Mouse (Mus musculus): ENCODE measurements at regions not wholly inside any gene's neighbourhood (a gene's known extent, or its start where the extent isn't known, plus 50 kb on each side); places are given as distances from the start of the nearest gene placed in this dataset.

DNA sequence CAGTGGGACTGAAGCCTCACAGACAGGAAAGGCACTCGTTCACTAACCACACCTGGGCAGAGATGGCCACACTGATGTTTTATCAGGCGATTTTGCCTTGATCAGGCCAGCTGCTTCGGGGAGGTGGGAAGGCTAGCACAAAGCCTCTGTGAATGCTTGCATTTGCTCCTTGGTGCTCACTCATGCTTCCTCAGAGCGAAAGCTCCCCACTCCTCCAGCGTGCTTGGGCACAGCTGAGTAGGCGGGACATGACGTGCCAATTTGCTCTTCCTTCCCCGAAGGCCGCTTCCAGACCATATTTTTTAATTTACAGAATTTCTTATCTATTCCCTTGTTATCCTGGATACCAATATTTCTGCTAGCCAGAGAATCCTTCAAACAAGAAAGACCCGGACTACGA lies 172.8 kb upstream of the Gjb5 start:
- H3K27ac ChIP-seq (ENCODE audit: control insufficient read depth, insufficient read depth, low read depth, low read length, poor library complexity), result no peak overlapping the region
- no peak overlapping the region for H3K4me3 ChIP-seq (replicated peaks; ENCODE audit: control insufficient read depth, low read depth, low read length)
- TF ChIP-seq POLR2A (IDR thresholded peaks at IDR 0.05; ENCODE audit: borderline replicate concordance, control insufficient read depth, low read depth, low read length) (no peak), CTCF (IDR thresholded peaks at IDR 0.05; ENCODE audit: control insufficient read depth, insufficient read depth, low read length) (no peak)
- no peaks in the 10 kb centered on the region for H3K4me1 ChIP-seq (ENCODE audit: control insufficient read depth, insufficient read depth, low read length)
- WGBS, result 80% methylated on average over 11 of the region's 11 CpGs

DNA sequence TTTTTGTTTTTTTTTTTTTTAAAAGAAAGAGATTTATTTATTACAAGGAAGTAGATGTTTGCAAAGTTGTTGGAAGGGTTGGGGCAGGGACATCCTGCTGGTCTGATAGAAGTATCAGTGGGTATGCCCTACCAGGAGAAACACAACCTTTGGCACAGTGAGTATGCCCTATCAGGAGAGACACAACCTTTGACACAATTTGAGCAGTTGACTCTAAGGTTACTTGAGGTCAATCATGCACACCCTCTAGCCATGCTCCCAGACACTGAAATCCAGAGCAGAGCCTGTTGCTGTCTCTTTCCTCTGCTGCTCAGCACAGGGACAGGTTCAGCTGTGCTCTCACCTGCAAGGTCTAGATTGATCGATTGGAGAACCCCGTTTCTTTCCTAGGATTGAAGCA lies 164.2 kb upstream of the Gjb5 start:
- Histone ChIP-seq H3K4me3 (replicated peaks; ENCODE audit: control insufficient read depth, low read depth, low read length) (no peak overlapping the region), H3K27ac (ENCODE audit: control insufficient read depth, insufficient read depth, low read depth, low read length, poor library complexity) (no peak overlapping the region), H3K4me1 (ENCODE audit: control insufficient read depth, insufficient read depth, low read length) (no peaks in the 10 kb centered on the region)
- 90% methylated on average over 2 of the region's 2 CpGs for WGBS
- TF ChIP-seq POLR2A (IDR thresholded peaks at IDR 0.05; ENCODE audit: borderline replicate concordance, control insufficient read depth, low read depth, low read length), result no peak
- no peak for TF ChIP-seq CTCF (IDR thresholded peaks at IDR 0.05; ENCODE audit: control insufficient read depth, insufficient read depth, low read length)

DNA sequence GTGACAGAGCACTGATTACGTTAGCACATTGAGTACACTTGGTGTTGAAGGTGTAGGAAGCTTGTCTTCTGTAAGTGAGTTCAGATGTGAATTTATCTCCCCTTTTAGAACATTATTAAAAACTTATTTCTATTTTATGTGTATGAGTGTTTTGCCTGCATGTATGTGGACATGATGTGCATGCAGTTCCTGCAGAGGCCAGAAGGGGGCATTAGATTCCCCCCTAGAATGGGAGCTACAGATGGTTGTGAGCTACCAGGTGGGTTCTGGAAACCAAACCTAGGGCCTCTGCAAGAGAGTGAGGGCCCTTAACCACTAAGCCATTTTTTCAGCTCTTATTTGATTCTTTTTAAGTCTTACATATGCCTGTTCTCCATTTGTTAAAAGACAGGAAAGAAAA lies 160.0 kb upstream of the Gjb5 start:
- Histone ChIP-seq H3K4me3 (replicated peaks; ENCODE audit: control insufficient read depth, low read depth, low read length) (no peak overlapping the region), H3K27ac (ENCODE audit: control insufficient read depth, insufficient read depth, low read depth, low read length, poor library complexity) (no peak overlapping the region), H3K4me1 (ENCODE audit: control insufficient read depth, insufficient read depth, low read length) (no peaks in the 10 kb centered on the region)
- no peak for TF ChIP-seq POLR2A (IDR thresholded peaks at IDR 0.05; ENCODE audit: borderline replicate concordance, control insufficient read depth, low read depth, low read length)
- TF ChIP-seq CTCF (IDR thresholded peaks at IDR 0.05; ENCODE audit: control insufficient read depth, insufficient read depth, low read length), result no peak
- WGBS, result 79% methylated on average over 1 of the region's 1 CpGs

DNA sequence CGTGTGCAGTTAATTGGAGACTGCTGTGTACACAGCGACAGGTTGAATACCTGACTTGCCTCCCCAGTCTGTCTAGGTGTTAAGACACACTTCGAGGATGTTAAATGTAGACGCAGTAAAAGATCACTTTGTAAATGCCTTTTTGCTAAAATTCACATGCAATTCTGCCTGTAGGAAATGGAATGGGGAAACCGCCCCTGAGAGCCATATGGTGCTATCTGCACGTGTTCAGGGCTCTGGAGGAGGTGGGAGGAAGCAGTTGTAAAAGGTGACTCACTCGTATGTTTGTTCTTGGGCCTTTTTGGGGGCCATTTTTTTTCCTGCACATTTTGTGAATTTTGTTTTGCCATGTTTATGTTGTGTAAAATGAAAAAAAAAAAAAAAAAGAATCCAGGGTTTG lies 159.6 kb upstream of the Gjb5 start:
- TF ChIP-seq CTCF (IDR thresholded peaks at IDR 0.05; ENCODE audit: control insufficient read depth, insufficient read depth, low read length), result no peak
- no peak for TF ChIP-seq POLR2A (IDR thresholded peaks at IDR 0.05; ENCODE audit: borderline replicate concordance, control insufficient read depth, low read depth, low read length)
- 66% methylated on average over 7 of the region's 7 CpGs for WGBS
- no peak overlapping the region for H3K4me3 ChIP-seq (replicated peaks; ENCODE audit: control insufficient read depth, low read depth, low read length)
- no peak overlapping the region for H3K27ac ChIP-seq (ENCODE audit: control insufficient read depth, insufficient read depth, low read depth, low read length, poor library complexity)
- no peaks in the 10 kb centered on the region for H3K4me1 ChIP-seq (ENCODE audit: control insufficient read depth, insufficient read depth, low read length)

DNA sequence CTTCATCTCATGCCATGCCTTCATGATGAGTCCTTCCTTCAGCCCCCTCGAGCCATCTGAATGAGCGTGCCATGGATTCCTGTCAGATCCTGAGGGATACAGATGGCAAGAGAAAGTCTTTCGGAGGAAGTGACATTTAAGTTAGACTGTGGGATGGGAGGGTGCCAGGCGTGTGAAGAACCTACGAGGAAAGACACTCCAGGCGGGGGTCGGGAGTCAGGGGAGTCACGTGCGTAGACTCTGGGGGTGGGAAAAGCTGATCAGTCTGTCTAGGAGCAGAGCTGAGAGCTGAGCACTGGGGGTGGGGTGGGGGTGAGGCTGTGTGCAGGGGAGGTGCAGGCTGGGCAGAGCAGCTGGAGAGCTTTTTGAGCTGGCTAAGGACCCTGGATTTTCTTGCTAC lies 152.0 kb upstream of the Gjb5 start:
- Histone ChIP-seq H3K4me3 (replicated peaks; ENCODE audit: control insufficient read depth, low read depth, low read length) (no peak overlapping the region), H3K4me1 (ENCODE audit: control insufficient read depth, insufficient read depth, low read length) (no peaks in the 10 kb centered on the region), H3K27ac (ENCODE audit: control insufficient read depth, insufficient read depth, low read depth, low read length, poor library complexity) (no peak overlapping the region)
- 76% methylated on average over 9 of the region's 9 CpGs for WGBS
- TF ChIP-seq CTCF (IDR thresholded peaks at IDR 0.05; ENCODE audit: control insufficient read depth, insufficient read depth, low read length), result no peak
- no peak for TF ChIP-seq POLR2A (IDR thresholded peaks at IDR 0.05; ENCODE audit: borderline replicate concordance, control insufficient read depth, low read depth, low read length)

DNA sequence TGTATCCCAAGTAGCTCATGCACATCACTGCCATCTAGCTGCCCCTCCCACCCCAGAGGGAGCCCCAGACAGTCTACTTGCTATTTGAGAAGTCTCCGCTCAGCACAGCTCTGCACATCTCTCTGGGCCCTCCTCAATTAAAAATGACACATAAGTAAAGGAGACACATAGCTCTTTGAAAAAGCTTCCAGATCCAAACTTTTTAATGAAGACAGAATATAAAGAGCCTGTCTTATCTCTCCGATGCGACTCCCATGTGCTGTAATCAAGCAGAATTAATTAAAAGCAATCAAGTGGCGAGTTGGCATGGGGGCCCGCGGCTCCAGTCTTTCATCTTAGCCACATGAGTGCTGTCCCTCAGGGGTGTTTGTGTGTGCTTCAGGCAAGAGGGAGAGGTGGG lies 144.6 kb upstream of the Gjb5 start:
- Histone ChIP-seq H3K27ac (ENCODE audit: control insufficient read depth, insufficient read depth, low read depth, low read length, poor library complexity) (no peak overlapping the region), H3K4me1 (ENCODE audit: control insufficient read depth, insufficient read depth, low read length) (no peaks in the 10 kb centered on the region), H3K4me3 (replicated peaks; ENCODE audit: control insufficient read depth, low read depth, low read length) (no peak overlapping the region)
- TF ChIP-seq POLR2A (IDR thresholded peaks at IDR 0.05; ENCODE audit: borderline replicate concordance, control insufficient read depth, low read depth, low read length) (no peak), CTCF (IDR thresholded peaks at IDR 0.05; ENCODE audit: control insufficient read depth, insufficient read depth, low read length) (no peak)
- 86% methylated on average over 6 of the region's 6 CpGs for WGBS

DNA sequence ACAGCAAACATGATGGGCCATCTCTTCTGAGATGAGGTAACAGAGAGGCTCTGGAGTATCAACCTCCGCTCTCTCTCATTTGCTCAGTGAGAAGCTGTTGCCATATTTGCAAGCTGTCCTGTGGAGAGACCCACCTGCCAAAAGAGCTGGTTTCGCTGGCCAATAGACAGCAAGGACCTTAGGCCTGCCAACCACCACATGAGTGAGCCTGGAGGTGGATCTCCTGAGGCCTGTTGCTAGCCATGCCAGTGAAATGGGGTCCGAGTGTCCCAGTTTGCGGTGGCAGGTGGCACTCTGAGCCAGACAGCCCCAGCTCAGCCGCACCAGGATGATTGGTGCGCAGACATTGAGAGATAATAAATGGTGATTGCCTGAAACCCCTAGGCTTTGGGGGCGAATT lies 143.9 kb upstream of the Gjb5 start:
- no peak overlapping the region for H3K27ac ChIP-seq (ENCODE audit: control insufficient read depth, insufficient read depth, low read depth, low read length, poor library complexity)
- TF ChIP-seq CTCF (IDR thresholded peaks at IDR 0.05; ENCODE audit: control insufficient read depth, insufficient read depth, low read length) (no peak), POLR2A (IDR thresholded peaks at IDR 0.05; ENCODE audit: borderline replicate concordance, control insufficient read depth, low read depth, low read length) (no peak)
- H3K4me1 ChIP-seq (ENCODE audit: control insufficient read depth, insufficient read depth, low read length), result no peaks in the 10 kb centered on the region
- no peak overlapping the region for H3K4me3 ChIP-seq (replicated peaks; ENCODE audit: control insufficient read depth, low read depth, low read length)
- 80% methylated on average over 7 of the region's 7 CpGs for WGBS

DNA sequence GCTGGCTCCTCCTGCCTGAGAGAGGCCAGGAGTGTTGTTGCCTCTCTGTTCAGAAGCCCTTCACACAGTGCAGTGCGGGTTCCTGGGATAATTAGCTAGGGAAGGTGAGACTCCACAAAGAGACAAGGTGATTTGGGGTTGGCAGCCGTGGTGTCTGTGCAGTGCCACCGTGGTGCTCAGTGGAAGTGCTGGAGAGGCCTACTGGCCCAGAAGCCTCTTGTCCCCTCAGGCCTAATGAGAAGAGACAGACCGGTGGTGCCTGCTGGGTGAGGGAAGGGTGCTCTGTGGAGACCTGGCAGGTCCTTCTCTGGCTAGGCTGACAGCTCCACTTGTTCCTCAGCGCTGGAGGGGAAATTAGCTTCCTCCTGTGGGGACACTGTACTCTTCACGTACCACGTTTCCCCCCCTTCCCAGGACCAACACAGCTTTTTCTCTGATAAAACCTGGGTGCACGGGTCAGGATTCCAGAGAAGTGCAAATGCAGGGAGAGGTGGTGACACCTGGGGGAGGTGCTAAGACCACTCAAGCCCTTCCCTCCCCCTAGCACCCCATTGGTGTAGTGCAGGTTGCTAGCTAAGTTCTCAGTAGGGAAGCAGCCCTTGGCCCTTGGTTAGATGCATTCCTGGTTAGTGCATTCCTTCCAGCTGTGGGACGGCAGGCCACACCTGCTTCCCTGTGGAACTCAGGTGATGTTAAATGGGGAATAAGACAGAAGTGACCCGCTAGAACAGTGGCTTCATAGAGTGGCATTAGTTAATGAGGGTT lies 129.2 kb upstream of the Gjb5 start:
- H3K4me1 ChIP-seq (ENCODE audit: control insufficient read depth, insufficient read depth, low read length), result no peaks in the 10 kb centered on the region
- TF ChIP-seq POLR2A (IDR thresholded peaks at IDR 0.05; ENCODE audit: borderline replicate concordance, control insufficient read depth, low read depth, low read length), result no peak
- TF ChIP-seq CTCF (IDR thresholded peaks at IDR 0.05; ENCODE audit: control insufficient read depth, insufficient read depth, low read length), result no peak
- WGBS, result 32% methylated on average over 10 of the region's 10 CpGs
- no peak overlapping the region for H3K27ac ChIP-seq (ENCODE audit: control insufficient read depth, insufficient read depth, low read depth, low read length, poor library complexity)
- no peak overlapping the region for H3K4me3 ChIP-seq (replicated peaks; ENCODE audit: control insufficient read depth, low read depth, low read length)

DNA sequence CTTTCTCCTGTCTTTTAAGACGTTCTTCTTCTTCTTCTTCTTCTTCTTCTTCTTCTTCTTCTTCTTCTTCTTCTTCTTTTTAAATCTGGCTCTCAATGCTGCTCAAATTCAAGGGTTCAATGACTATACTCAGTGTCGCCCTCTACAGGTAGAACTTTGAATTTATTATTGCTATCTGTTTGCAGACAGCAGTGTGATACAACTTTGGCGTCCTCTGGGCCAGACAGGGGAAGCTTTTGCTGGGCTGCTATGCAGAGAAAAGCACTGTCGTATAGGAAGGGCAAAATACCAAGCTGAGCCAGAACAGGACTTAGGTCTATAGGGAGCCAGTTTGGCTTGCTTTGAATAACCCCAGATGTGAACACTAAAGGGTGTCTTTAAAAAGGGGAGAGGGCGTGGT lies 127.3 kb upstream of the Gjb5 start:
- H3K4me3 ChIP-seq (replicated peaks; ENCODE audit: control insufficient read depth, low read depth, low read length), result no peak overlapping the region
- WGBS, result 73% methylated on average over 5 of the region's 5 CpGs
- no peak overlapping the region for H3K27ac ChIP-seq (ENCODE audit: control insufficient read depth, insufficient read depth, low read depth, low read length, poor library complexity)
- no peak for TF ChIP-seq POLR2A (IDR thresholded peaks at IDR 0.05; ENCODE audit: borderline replicate concordance, control insufficient read depth, low read depth, low read length)
- TF ChIP-seq CTCF (IDR thresholded peaks at IDR 0.05; ENCODE audit: control insufficient read depth, insufficient read depth, low read length), result no peak
- no peaks in the 10 kb centered on the region for H3K4me1 ChIP-seq (ENCODE audit: control insufficient read depth, insufficient read depth, low read length)

Data from bone marrow, adult 2 months (tissue).